Mouse (Mus musculus): ENCODE measurements around the gene Rbm8a.

Gene Rbm8a

DNA sequence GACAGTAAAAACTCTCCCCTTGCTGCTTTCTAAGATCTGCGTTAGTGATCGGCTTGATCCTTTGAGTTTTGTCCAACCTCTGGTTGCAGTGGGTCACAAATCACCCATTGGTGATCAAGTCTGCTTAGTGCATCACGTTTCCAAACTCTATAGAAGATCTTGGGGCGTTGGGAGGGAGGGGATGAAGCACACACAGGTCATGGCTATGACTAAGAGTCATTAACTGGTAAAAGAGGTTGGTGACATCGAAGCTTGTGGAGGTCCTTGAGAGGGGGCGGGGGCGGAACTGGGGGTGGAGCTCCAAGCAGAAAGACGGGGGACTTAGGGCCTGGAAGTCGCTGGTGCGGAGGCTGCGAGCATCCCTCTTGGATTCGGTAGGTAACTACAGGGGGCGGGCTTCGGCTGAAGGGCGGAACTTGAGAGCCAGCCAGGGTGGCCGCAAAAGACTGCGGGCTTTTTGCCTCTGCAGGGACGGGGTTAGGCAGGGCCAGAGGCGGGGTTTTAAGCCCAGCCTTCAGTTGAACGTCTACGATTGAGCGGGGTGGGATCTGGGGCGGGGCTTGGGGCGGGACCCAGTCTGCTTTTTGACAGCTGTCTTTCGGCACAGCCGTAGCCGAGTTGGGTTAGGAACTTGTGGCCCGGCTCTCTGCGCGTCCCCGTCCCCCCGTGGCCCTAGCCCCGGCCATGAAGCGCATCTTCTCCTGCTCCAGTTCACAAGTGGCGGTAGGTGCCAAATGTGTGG is 40.2 kb downstream of the Rbm8a start, which contains the start of gene Ankrd35:
TSS of gene Ankrd35 (plus strand) at position 405 of the 742 bp plus-strand sequence.
- no peak for DNase-seq (ENCODE audit: low spot score)

GRCm38 (mm10) chr3:96671519-96671918 is 41.8 kb downstream of the Rbm8a start:
- no peak for DNase-seq (ENCODE audit: low spot score)

DNA sequence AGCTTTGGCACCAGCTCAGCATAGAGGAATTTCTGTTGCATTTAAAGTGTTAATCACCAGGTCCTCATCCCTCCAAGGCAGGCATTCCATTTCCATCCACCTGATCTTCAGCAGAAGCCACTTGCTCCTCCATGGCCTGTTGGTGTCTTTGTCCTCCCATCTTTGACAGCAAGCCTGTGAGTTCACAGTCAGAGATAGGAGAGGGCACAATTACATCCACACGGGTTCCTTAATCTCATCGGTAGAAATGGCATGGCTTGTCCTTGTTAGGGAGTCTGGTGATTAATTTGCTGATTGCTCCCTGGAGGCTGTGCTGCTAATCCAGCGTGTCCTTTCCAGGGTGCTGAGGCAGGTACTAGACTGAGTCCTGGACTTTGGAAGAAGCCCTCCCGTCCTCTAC is 43.8 kb downstream of the Rbm8a start:
- no peak for DNase-seq (ENCODE audit: low spot score)

GRCm38 (mm10) chr3:96674442-96674841 is 44.7 kb downstream of the Rbm8a start:
- no peak for DNase-seq (ENCODE audit: low spot score)

- DNase-seq (ENCODE audit: low spot score): no peak
These were observed 45.4 kb downstream of the Rbm8a start for GRCm38 (mm10) chr3:96675171-96675570.

- no peak for DNase-seq (ENCODE audit: low spot score)
These were observed 46.0 kb downstream of the Rbm8a start for GRCm38 (mm10) chr3:96675690-96676089.

- DNase-seq (ENCODE audit: low spot score): no peak
These were observed 48.7 kb downstream of the Rbm8a start for GRCm38 (mm10) chr3:96678456-96678855.

DNA sequence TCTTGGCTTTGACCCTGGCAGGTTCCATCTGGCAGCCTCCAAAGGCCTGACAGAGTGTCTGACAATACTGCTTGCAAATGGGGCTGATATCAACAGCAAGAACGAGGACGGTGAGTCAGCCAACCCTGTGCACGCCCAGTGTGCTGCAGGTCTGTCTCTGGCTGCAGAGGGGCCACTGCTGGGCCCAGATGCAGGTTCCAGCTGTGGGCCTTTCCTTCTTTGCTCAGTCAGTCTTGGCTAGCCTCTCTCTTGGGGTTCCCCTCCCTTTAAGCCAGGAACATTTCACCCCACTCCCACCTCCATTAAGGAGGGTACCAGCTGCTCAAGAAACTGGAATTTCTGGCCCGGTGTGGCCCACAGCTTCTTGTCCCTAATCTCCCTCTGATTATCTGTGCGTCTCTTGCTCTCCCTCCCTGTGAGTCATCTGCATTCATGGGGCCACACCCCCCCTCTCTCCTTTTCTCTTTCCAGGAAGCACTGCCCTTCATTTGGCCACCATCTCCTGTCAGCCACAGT is 49.5 kb downstream of the Rbm8a start:
- no peak for DNase-seq (ENCODE audit: low spot score)

DNA sequence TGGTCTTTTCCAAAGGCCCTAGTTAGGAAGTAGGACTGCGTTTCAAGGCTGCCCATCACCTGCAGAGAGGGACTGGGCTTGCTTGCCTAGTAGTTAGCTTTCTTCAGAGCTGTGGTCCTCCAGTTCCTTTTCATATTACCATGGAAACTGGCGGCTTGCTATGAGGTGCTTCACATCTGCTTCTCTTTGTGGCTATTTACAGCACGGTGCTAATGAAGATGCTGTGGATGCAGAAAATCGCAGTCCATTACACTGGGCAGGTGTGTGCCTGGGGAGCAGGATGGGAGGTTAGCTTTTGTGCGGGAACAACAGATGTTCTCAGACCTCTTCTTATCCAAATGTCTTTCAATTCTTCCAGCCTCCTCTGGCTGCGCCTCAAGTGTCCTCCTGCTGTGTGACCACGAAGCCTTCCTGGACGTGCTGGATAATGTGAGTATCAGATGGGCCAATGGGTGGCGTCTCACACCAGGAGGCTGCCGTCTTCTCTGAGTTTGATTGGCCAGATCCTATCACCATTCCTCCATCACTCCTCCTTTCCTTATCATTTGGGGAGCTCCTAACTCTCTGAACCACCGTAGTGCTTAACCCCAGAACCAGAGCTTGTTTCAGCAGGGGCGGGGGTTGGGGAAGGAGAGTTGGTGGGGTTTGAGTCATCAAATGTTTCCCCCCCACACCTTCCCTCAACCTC is 50.7 kb downstream of the Rbm8a start:
- no peak for DNase-seq (ENCODE audit: low spot score)
